ENCODE assay signal across 16 mouse cellular contexts in genomic region chr10:18680661-18681384, GRCm38 (mm10).
DNase-seq lines count a peak whose midpoint lies in the region; ATAC-seq and TF ChIP-seq lines count a peak whose summit lies in the region.
"Had no signal": no experiment of that assay in that cellular context is flagged by ENCODE, and none has a peak within 500 bp of the region (broad histone marks: within the 10 kb centered on the region; RNA-seq: fewer than 3 reads in every experiment).

No protein-coding gene starts in this region.

- no peak overlapping the region for H3K9ac ChIP-seq in lung, embryonic 16.5 days (ENCODE audit: low read length)
- no peak overlapping the region for H3K9ac ChIP-seq in lung, postnatal 0 days (replicated peaks; ENCODE audit: low read depth)
- H3K9ac ChIP-seq in stomach, postnatal 0 days (ENCODE audit: low read length) = no peak overlapping the region
- H3K9ac ChIP-seq in midbrain, embryonic 13.5 days (replicated peaks) = no peak overlapping the region
- H3K9ac ChIP-seq: embryonic facial prominence, embryonic 12.5 days; limb, embryonic 15.5 days; midbrain, embryonic 12.5 days had no signal

- H3K36me3 ChIP-seq in lung, embryonic 16.5 days (ENCODE audit: control insufficient read depth, insufficient read depth, low read length) = no peaks in the 10 kb centered on the region
- H3K36me3 ChIP-seq in lung, postnatal 0 days (ENCODE audit: insufficient read depth, low read length) = no peaks in the 10 kb centered on the region
- H3K36me3 ChIP-seq in stomach, postnatal 0 days (ENCODE audit: control insufficient read depth, insufficient read depth, low read length) = no peaks in the 10 kb centered on the region
- peaks cover 6% of the 10 kb centered on the region for H3K36me3 ChIP-seq in midbrain, embryonic 13.5 days
- H3K36me3 ChIP-seq: embryonic facial prominence, embryonic 12.5 days; limb, embryonic 15.5 days; midbrain, embryonic 12.5 days had no signal

- ATAC-seq in lung, embryonic 16.5 days (ENCODE audit: low read depth) = no peak
- no peak for ATAC-seq in lung, postnatal 0 days
- ATAC-seq in stomach, postnatal 0 days (ENCODE audit: low FRiP score, low TSS enrichment) = no peak; the same call in 1 of the 2 replicates
- ATAC-seq in midbrain, embryonic 13.5 days = no peak

- DNase-seq in lung, postnatal 0 days (ENCODE audit: low spot score) = no peak
- peak; percentile 91 for DNase-seq in kidney, adult 9 months
- peak; percentile 64 for DNase-seq in large intestine, adult 2 months (ENCODE audit: low read depth, low spot score)
- no peak for DNase-seq in stomach, postnatal 0 days (ENCODE audit: low spot score)
- no peak for DNase-seq in frontal cortex, postnatal 25 days (ENCODE audit: low spot score in 2 of 2)
- DNase-seq in adrenal gland, adult (ENCODE audit: inconsistent age in 2 of 2, low spot score in 1 of 2) = no peak
- DNase-seq: adrenal gland, postnatal 36 days; cerebellum, postnatal 36 days; heart, adult 18-20 months; heart, postnatal 10 days; lung, postnatal 36 days had no signal

- H3K4me2 ChIP-seq in lung, embryonic 16.5 days (ENCODE audit: low read depth, low read length) = no peak overlapping the region
- H3K4me2 ChIP-seq in lung, postnatal 0 days (replicated peaks; ENCODE audit: low read depth, low read length) = no peak overlapping the region
- H3K4me2 ChIP-seq in stomach, postnatal 0 days (replicated peaks; ENCODE audit: low read depth) = no peak overlapping the region
- H3K4me2 ChIP-seq in midbrain, embryonic 13.5 days (replicated peaks) = no peak overlapping the region
- H3K4me2 ChIP-seq: embryonic facial prominence, embryonic 12.5 days; limb, embryonic 15.5 days; midbrain, embryonic 12.5 days had no signal

- no peak for TF ChIP-seq CTCF in lung, postnatal 0 days (IDR thresholded peaks at IDR 0.05)
- TF ChIP-seq CTCF in stomach, postnatal 0 days (IDR thresholded peaks at IDR 0.05; ENCODE audit: low read depth) = no peak

- no peaks in the 10 kb centered on the region for H3K4me1 ChIP-seq in lung, embryonic 16.5 days (replicated peaks; ENCODE audit: control insufficient read depth, insufficient read depth, low read length)
- H3K4me1 ChIP-seq in lung, postnatal 0 days (ENCODE audit: insufficient read depth, low read depth, low read length) = no peaks in the 10 kb centered on the region
- no peaks in the 10 kb centered on the region for H3K4me1 ChIP-seq in stomach, postnatal 0 days (replicated peaks; ENCODE audit: control insufficient read depth, insufficient read depth)
- H3K4me1 ChIP-seq in midbrain, embryonic 13.5 days (replicated peaks) = no peaks in the 10 kb centered on the region
- H3K4me1 ChIP-seq: embryonic facial prominence, embryonic 12.5 days; limb, embryonic 15.5 days; midbrain, embryonic 12.5 days had no signal

- H3K27me3 ChIP-seq in lung, embryonic 16.5 days (ENCODE audit: control insufficient read depth, insufficient read depth, low read depth, low read length) = no peaks in the 10 kb centered on the region
- no peaks in the 10 kb centered on the region for H3K27me3 ChIP-seq in lung, postnatal 0 days (replicated peaks; ENCODE audit: insufficient read depth, low read length)
- H3K27me3 ChIP-seq in stomach, postnatal 0 days (ENCODE audit: control insufficient read depth, insufficient read depth, low read length) = no peaks in the 10 kb centered on the region
- no peaks in the 10 kb centered on the region for H3K27me3 ChIP-seq in midbrain, embryonic 13.5 days
- H3K27me3 ChIP-seq: embryonic facial prominence, embryonic 12.5 days; limb, embryonic 15.5 days; midbrain, embryonic 12.5 days had no signal

- H3K9me3 ChIP-seq in lung, embryonic 16.5 days (ENCODE audit: control insufficient read depth, low read length) = no peaks in the 10 kb centered on the region
- no peaks in the 10 kb centered on the region for H3K9me3 ChIP-seq in lung, postnatal 0 days (ENCODE audit: low read length)
- no peaks in the 10 kb centered on the region for H3K9me3 ChIP-seq in stomach, postnatal 0 days (ENCODE audit: control insufficient read depth, low read length)
- no peaks in the 10 kb centered on the region for H3K9me3 ChIP-seq in midbrain, embryonic 13.5 days
- H3K9me3 ChIP-seq: embryonic facial prominence, embryonic 12.5 days; limb, embryonic 15.5 days; midbrain, embryonic 12.5 days had no signal

- H3K4me3 ChIP-seq in lung, embryonic 16.5 days (ENCODE audit: low read length) = no peak overlapping the region
- no peak overlapping the region for H3K4me3 ChIP-seq in lung, postnatal 0 days (ENCODE audit: low read depth, low read length)
- no peak overlapping the region for H3K4me3 ChIP-seq in stomach, postnatal 0 days (ENCODE audit: low read depth, low read length)
- H3K4me3 ChIP-seq in midbrain, embryonic 13.5 days (replicated peaks) = no peak overlapping the region
- H3K4me3 ChIP-seq: embryonic facial prominence, embryonic 12.5 days; limb, embryonic 15.5 days; midbrain, embryonic 12.5 days had no signal

- 44% methylated on average over 3 of the region's 3 CpGs for WGBS in lung, embryonic 16.5 days
- 36% methylated on average over 3 of the region's 3 CpGs for WGBS in lung, postnatal 0 days
- 29% methylated on average over 3 of the region's 3 CpGs for WGBS in large intestine, adult 2 months
- WGBS in stomach, postnatal 0 days = 46% methylated on average over 3 of the region's 3 CpGs
- 92% methylated on average over 3 of the region's 3 CpGs for WGBS in midbrain, embryonic 13.5 days

- H3K27ac ChIP-seq in lung, embryonic 16.5 days (ENCODE audit: low read length) = peak overlapping the region; percentile 10; the same call in 1 of the 2 replicates
- no peak overlapping the region for H3K27ac ChIP-seq in lung, postnatal 0 days (ENCODE audit: low read length)
- H3K27ac ChIP-seq in stomach, postnatal 0 days (replicated peaks) = peak overlapping the region; percentile 67
- no peak overlapping the region for H3K27ac ChIP-seq in midbrain, embryonic 13.5 days
- H3K27ac ChIP-seq: embryonic facial prominence, embryonic 12.5 days; limb, embryonic 15.5 days; midbrain, embryonic 12.5 days had no signal

- TF ChIP-seq EP300 in lung, postnatal 0 days (IDR thresholded peaks at IDR 0.05) = no peak
- TF ChIP-seq EP300 in stomach, postnatal 0 days (optimal IDR thresholded peaks at IDR 0.05) = no peak

Comparison
In these comparisons a context has a peak if more than half of its experiments do, and no peak if none do; other contexts are left out.
1. H3K27ac ChIP-seq: peak in lung, embryonic 16.5 days (single experiment) and stomach, postnatal 0 days (single experiment); none in lung, postnatal 0 days (single experiment) and midbrain, embryonic 13.5 days (single experiment).
2. DNase-seq: peak in kidney, adult 9 months (single experiment) and large intestine, adult 2 months (single experiment); none in lung, postnatal 0 days (single experiment), stomach, postnatal 0 days (single experiment), frontal cortex, postnatal 25 days (0 of 2) and adrenal gland, adult (0 of 2).